Mouse (Mus musculus): ENCODE results near the gene Mrpl20. TPM values are rescaled to one million over a fixed set of nuclear protein-coding genes. Genes with fewer than 3 reads are reported as not detected.

Mrpl20 gene
- polyA plus RNA-seq, 1 experiment from 2014 or later, result 258 TPM

DNA sequence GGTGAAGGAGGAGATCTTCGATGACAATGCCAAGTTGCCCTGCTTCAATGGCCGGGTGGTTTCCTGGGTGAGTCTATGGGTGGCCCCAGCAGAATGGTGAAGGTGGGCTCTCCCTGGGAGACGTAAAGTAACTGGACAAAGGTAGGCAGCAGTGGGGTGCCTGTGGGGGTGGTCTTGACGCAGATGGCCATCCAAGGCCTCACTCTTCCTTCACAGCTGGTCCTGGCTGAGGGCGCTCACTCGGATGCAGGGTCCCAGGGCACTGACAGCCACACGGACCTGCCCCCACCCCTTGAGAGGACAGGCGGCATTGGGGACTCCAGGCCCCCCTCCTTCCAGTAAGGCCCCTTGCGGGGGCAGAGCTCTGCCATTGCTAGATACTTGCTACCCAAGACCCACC, 50.7 kb downstream of the Mrpl20 start:
- peaks cover 22% of the 10 kb centered on the region for H3K4me1 ChIP-seq
- H3K4me3 ChIP-seq, result no peak overlapping the region
- 92% methylated on average over 9 of the region's 9 CpGs for WGBS
- H3K9me3 ChIP-seq, result no peaks in the 10 kb centered on the region
- no peak for DNase-seq (ENCODE audit: extremely low spot score, low spot score)
- H3K27ac ChIP-seq, result no peak overlapping the region
- H3K36me3 ChIP-seq (replicated peaks), result peaks cover 73% of the 10 kb centered on the region
- H3K27me3 ChIP-seq (ENCODE audit: poor library complexity, severe bottlenecking), result no peaks in the 10 kb centered on the region

DNA sequence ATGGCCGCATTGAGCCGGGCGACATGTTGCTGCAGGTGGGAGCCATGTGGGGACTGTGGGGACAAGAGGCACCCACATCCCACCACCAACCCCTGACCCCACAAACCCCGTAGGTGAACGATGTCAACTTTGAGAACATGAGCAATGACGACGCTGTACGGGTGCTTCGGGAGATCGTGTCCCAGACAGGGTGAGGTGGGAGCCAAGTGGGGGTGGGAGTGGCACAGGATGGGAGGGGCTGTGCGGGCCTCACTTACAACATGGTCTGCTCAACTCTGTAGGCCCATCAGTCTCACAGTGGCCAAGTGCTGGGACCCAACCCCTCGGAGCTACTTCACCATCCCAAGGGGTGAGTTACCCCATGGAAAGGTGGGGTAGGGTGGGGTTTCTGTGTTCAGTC, 52.3 kb downstream of the Mrpl20 start:
- Histone ChIP-seq H3K9me3 (no peaks in the 10 kb centered on the region), H3K36me3 (replicated peaks) (peaks cover 87% of the 10 kb centered on the region), H3K4me3 (no peak overlapping the region), H3K4me1 (peaks cover 6% of the 10 kb centered on the region), H3K27me3 (ENCODE audit: poor library complexity, severe bottlenecking) (no peaks in the 10 kb centered on the region), H3K27ac (no peak overlapping the region)
- 98% methylated on average over 12 of the region's 12 CpGs for WGBS
- DNase-seq (ENCODE audit: extremely low spot score, low spot score), result no peak

DNA sequence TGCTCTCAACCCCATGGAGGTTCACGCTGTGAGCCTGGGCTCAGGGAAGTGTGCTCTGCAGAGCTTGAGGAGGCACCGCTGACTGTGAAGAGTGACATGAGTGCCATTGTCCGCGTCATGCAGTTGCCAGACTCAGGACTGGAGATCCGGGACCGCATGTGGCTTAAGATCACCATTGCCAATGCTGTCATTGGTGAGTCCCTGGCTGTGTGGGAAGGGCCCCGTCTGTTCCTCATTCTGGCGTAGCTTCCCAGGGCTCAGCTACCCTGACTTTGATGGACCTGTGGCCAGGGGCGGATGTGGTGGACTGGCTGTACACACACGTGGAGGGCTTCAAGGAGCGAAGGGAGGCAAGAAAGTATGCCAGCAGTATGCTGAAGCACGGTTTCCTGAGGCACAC, 53.4 kb downstream of the Mrpl20 start:
- Histone ChIP-seq H3K9me3 (no peaks in the 10 kb centered on the region), H3K4me3 (no peak overlapping the region), H3K27me3 (ENCODE audit: poor library complexity, severe bottlenecking) (no peaks in the 10 kb centered on the region), H3K27ac (no peak overlapping the region), H3K36me3 (replicated peaks) (peaks cover 89% of the 10 kb centered on the region), H3K4me1 (no peaks in the 10 kb centered on the region)
- no peak for DNase-seq (ENCODE audit: extremely low spot score, low spot score)
- 93% methylated on average over 12 of the region's 12 CpGs for WGBS

DNA sequence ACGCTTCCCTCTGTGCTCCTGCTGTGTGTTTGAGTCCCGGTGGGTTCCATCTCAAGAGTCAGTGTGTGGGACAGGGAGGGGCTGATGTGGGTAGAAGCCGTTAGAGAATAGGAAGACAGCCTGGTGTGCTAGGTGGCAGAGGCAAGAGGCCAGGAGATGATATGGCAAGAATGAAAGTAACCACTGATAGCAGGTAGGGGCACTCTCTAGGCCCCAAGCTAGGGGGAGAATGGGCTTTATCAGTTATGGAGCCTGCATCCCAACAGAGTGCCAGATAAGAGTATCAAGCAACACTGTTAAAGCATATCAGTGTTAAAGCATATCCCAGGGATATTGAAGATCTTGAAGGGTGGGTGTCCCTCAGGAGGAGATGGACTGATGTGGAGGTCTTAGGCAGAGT, 54.2 kb downstream of the Mrpl20 start:
- Histone ChIP-seq H3K27ac (no peak overlapping the region), H3K36me3 (replicated peaks) (peaks cover 94% of the 10 kb centered on the region), H3K9me3 (no peaks in the 10 kb centered on the region), H3K27me3 (ENCODE audit: poor library complexity, severe bottlenecking) (no peaks in the 10 kb centered on the region), H3K4me1 (no peaks in the 10 kb centered on the region), H3K4me3 (no peak overlapping the region)
- 92% methylated on average over 3 of the region's 3 CpGs for WGBS
- DNase-seq (ENCODE audit: extremely low spot score, low spot score), result no peak

DNA sequence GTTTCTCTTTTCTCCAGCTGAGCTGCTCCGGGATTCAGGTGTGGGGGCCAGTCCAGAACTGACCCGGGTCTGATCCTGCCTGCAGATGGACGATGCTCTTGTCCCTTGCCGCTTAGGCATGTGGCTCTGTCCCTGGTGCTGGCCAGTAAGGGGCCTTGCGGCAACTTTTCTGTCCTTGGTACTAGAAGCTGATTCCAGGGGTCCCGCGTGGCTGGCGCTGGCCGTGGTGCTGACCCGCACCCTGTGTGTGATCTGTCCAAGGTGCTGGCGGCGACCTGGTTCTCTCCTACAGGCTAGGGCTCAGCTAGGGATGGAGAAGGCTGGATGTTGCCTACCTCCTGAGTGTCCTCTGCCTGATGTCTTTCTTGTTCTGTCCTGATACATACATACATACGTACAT, 56.6 kb downstream of the Mrpl20 start:
- Histone ChIP-seq H3K27ac (no peak overlapping the region), H3K9me3 (no peaks in the 10 kb centered on the region), H3K4me1 (no peaks in the 10 kb centered on the region), H3K36me3 (replicated peaks) (peaks cover 77% of the 10 kb centered on the region), H3K4me3 (no peak overlapping the region), H3K27me3 (ENCODE audit: poor library complexity, severe bottlenecking) (no peaks in the 10 kb centered on the region)
- peak; percentile 74 for DNase-seq (ENCODE audit: extremely low spot score, low spot score)
- 31% methylated on average over 13 of the region's 13 CpGs for WGBS

Small RNA genes lying within 50 kb of the gene (microRNA-seq; reads per million reads assigned to microRNA genes)
- not detected for gene Gm27743

Other genes with a start within 250 kb of the Mrpl20 start
- 118 and 122 TPM in 2 replicates for gene Nadk, start 240.5 kb upstream of the Mrpl20 start, polyA plus RNA-seq (2016; fragmentation: Nextera tagmentation; extraction: Ambion mirVana)
- gene Slc35e2, start 201.5 kb upstream of the Mrpl20 start, polyA plus RNA-seq (2016; fragmentation: Nextera tagmentation; extraction: Ambion mirVana), result 10.7 and 12.9 TPM in 2 replicates
- 83.9 and 86.7 TPM in 2 replicates for gene Cdk11b, start 178.0 kb upstream of the Mrpl20 start, polyA plus RNA-seq (2016; fragmentation: Nextera tagmentation; extraction: Ambion mirVana)
- not detected in 2 replicates for gene Gm10563, start 157.5 kb upstream of the Mrpl20 start, polyA plus RNA-seq (2016; fragmentation: Nextera tagmentation; extraction: Ambion mirVana)
- 1.8 and 2.8 TPM in 2 replicates for gene Mmp23, start 149.5 kb upstream of the Mrpl20 start, polyA plus RNA-seq (2016; fragmentation: Nextera tagmentation; extraction: Ambion mirVana)
- 16.8 and 18.3 TPM in 2 replicates for gene Mib2, start 133.7 kb upstream of the Mrpl20 start, polyA plus RNA-seq (2016; fragmentation: Nextera tagmentation; extraction: Ambion mirVana)
- 0.64 and 0.67 TPM in 2 replicates for gene Fndc10, start 108.5 kb upstream of the Mrpl20 start, polyA plus RNA-seq (2016; fragmentation: Nextera tagmentation; extraction: Ambion mirVana)
- 163 and 164 TPM in 2 replicates for gene Ssu72, start 98.1 kb upstream of the Mrpl20 start, polyA plus RNA-seq (2016; fragmentation: Nextera tagmentation; extraction: Ambion mirVana)
- gene Tmem240, start 68.1 kb upstream of the Mrpl20 start, polyA plus RNA-seq (2016; fragmentation: Nextera tagmentation; extraction: Ambion mirVana), result 0.36 and 0.77 TPM in 2 replicates
- gene Atad3a, start 41.8 kb upstream of the Mrpl20 start, polyA plus RNA-seq (2016; fragmentation: Nextera tagmentation; extraction: Ambion mirVana), result 141 and 149 TPM in 2 replicates
- gene Vwa1, start 28.2 kb upstream of the Mrpl20 start, polyA plus RNA-seq (2016; fragmentation: Nextera tagmentation; extraction: Ambion mirVana), result 9.7 and 11.3 TPM in 2 replicates
- 0.24 and 0.27 TPM in 2 replicates for gene Tmem88b, start 17.0 kb upstream of the Mrpl20 start, polyA plus RNA-seq (2016; fragmentation: Nextera tagmentation; extraction: Ambion mirVana)
- gene Ankrd65, start 12.4 kb upstream of the Mrpl20 start, polyA plus RNA-seq (2016; fragmentation: Nextera tagmentation; extraction: Ambion mirVana), result not detected in 2 replicates
- gene Ccnl2, start 9.6 kb downstream of the Mrpl20 start, polyA plus RNA-seq (2016; fragmentation: Nextera tagmentation; extraction: Ambion mirVana), result 166 and 168 TPM in 2 replicates
- gene Aurkaip1, start 28.4 kb downstream of the Mrpl20 start, polyA plus RNA-seq (2016; fragmentation: Nextera tagmentation; extraction: Ambion mirVana), result 165 and 172 TPM in 2 replicates
- 37.6 and 39.4 TPM in 2 replicates for gene Mxra8, start 36.8 kb downstream of the Mrpl20 start, polyA plus RNA-seq (2016; fragmentation: Nextera tagmentation; extraction: Ambion mirVana)
- 4.6 and 5.3 TPM in 2 replicates for gene Dvl1, start 44.5 kb downstream of the Mrpl20 start, polyA plus RNA-seq (2016; fragmentation: Nextera tagmentation; extraction: Ambion mirVana)
- 0.12 and 0.33 TPM in 2 replicates for gene Tas1r3, start 60.5 kb downstream of the Mrpl20 start, polyA plus RNA-seq (2016; fragmentation: Nextera tagmentation; extraction: Ambion mirVana)
- gene Cptp, start 66.6 kb downstream of the Mrpl20 start, polyA plus RNA-seq (2016; fragmentation: Nextera tagmentation; extraction: Ambion mirVana), result 21.2 and 24.0 TPM in 2 replicates
- gene Ints11, start 66.7 kb downstream of the Mrpl20 start, polyA plus RNA-seq (2016; fragmentation: Nextera tagmentation; extraction: Ambion mirVana), result 120 and 121 TPM in 2 replicates
- gene Pusl1, start 88.9 kb downstream of the Mrpl20 start, polyA plus RNA-seq (2016; fragmentation: Nextera tagmentation; extraction: Ambion mirVana), result 54.5 and 56.3 TPM in 2 replicates
- gene Acap3, start 88.9 kb downstream of the Mrpl20 start, polyA plus RNA-seq (2016; fragmentation: Nextera tagmentation; extraction: Ambion mirVana), result 24.3 and 24.5 TPM in 2 replicates
- 144 and 150 TPM in 2 replicates for gene Ube2j2, start 141.0 kb downstream of the Mrpl20 start, polyA plus RNA-seq (2016; fragmentation: Nextera tagmentation; extraction: Ambion mirVana)
- 18.4 and 20.9 TPM in 2 replicates for gene C1qtnf12, start 159.4 kb downstream of the Mrpl20 start, polyA plus RNA-seq (2016; fragmentation: Nextera tagmentation; extraction: Ambion mirVana)
- gene B3galt6, start 189.8 kb downstream of the Mrpl20 start, polyA plus RNA-seq (2016; fragmentation: Nextera tagmentation; extraction: Ambion mirVana), result 12.7 and 14.0 TPM in 2 replicates
- gene Sdf4, start 190.0 kb downstream of the Mrpl20 start, polyA plus RNA-seq (2016; fragmentation: Nextera tagmentation; extraction: Ambion mirVana), result 134 and 135 TPM in 2 replicates
- 0.72 and 1.1 TPM in 2 replicates for gene Tnfrsf4, start 211.0 kb downstream of the Mrpl20 start, polyA plus RNA-seq (2016; fragmentation: Nextera tagmentation; extraction: Ambion mirVana)
- gene Tnfrsf18, start 223.3 kb downstream of the Mrpl20 start, polyA plus RNA-seq (2016; fragmentation: Nextera tagmentation; extraction: Ambion mirVana), result 0.72 and 1.1 TPM in 2 replicates